Mouse (Mus musculus) frontal cortex, postnatal 10 days (tissue): ENCODE data around the gene Bmp15.

ENCODE experiments used
- DNase-seq, 2 experiments: peaks; one replicate each; pipeline ENCODE4 v3.0.0; 2022; ENCODE audit warnings: low spot score in 2 of 2, mixed read lengths in 1 of 2

Bmp15 gene

GRCm38 (mm10) chrX:6320621-6321020 lies at the start of gene Bmp15:
Bmp15 (minus strand) TSS chrX:6320721.
- DNase-seq, result no peak

- no peak for DNase-seq
These were observed 48.3 kb upstream of the Bmp15 start for GRCm38 (mm10) chrX:6368822-6369221.

GRCm38 (mm10) chrX:6357503-6358114 lies 37.1 kb upstream of the Bmp15 start:
- no peak for DNase-seq

GRCm38 (mm10) chrX:6356876-6357275 lies 36.4 kb upstream of the Bmp15 start:
- no peak for DNase-seq

GRCm38 (mm10) chrX:6345273-6345959 lies 24.9 kb upstream of the Bmp15 start:
- DNase-seq, result no peak

GRCm38 (mm10) chrX:6324056-6324455 lies 3.5 kb upstream of the Bmp15 start:
- DNase-seq, result no peak

- no peak for DNase-seq
These were observed 2.8 kb downstream of the Bmp15 start for GRCm38 (mm10) chrX:6317747-6318146.
